Comparison of ENCODE assay signal across 8 mouse cellular contexts in genomic region chr8:123042974-123043625, GRCm38 (mm10). TPM values are rescaled to one million over a fixed set of nuclear protein-coding genes. Genes with fewer than 3 reads are reported as not detected.
A peak's percentile ranks its signal among the peaks of the same experiment; 100 is the strongest.
DNase-seq lines count a peak whose midpoint lies in the region; ATAC-seq and TF ChIP-seq lines count a peak whose summit lies in the region.

No protein-coding gene starts in this region.

- TF ChIP-seq CTCF in E14TG2a.4 (conservative IDR thresholded peaks at IDR 0.05; ENCODE audit: low read length): no peak
- no peak for TF ChIP-seq CTCF in forebrain, postnatal 0 days (IDR thresholded peaks at IDR 0.05; ENCODE audit: low read depth)

- H3K27ac ChIP-seq in heart, embryonic 11.5 days (ENCODE audit: low read depth, low read length): peak overlapping the region; percentile 99
- peak overlapping the region; percentile 97 for H3K27ac ChIP-seq in forebrain, postnatal 0 days (ENCODE audit: low read depth, low read length)
- H3K27ac ChIP-seq in macrophage: peak overlapping the region; percentile 75

- peaks cover 54% of the 10 kb centered on the region for H3K79me2 ChIP-seq in macrophage (ENCODE audit: inconsistent target)

- WGBS in heart, embryonic 11.5 days (ENCODE audit: insufficient replicate concordance): 15% methylated on average over 22 of the region's 22 CpGs
- WGBS in forebrain, postnatal 0 days: 23% methylated on average over 22 of the region's 22 CpGs
- WGBS in macrophage (ENCODE audit: missing documents): 9% methylated on average over 22 of the region's 22 CpGs

- ATAC-seq in heart, embryonic 11.5 days (replicated peaks; ENCODE audit: insufficient number of reproducible peaks, low FRiP score, low TSS enrichment): no peak
- ATAC-seq in forebrain, postnatal 0 days: no peak

- no peaks in the 10 kb centered on the region for H3K36me3 ChIP-seq in heart, embryonic 11.5 days (ENCODE audit: control insufficient read depth, insufficient read depth, low read length)
- H3K36me3 ChIP-seq in E14TG2a.4 (ENCODE audit: insufficient read depth, low read length) (peaks cover 26% of the 10 kb centered on the region), macrophage (ENCODE audit: inconsistent target) (no peaks in the 10 kb centered on the region)
- no peaks in the 10 kb centered on the region; the same call in 1 of the 2 replicates for H3K36me3 ChIP-seq in forebrain, postnatal 0 days (ENCODE audit: insufficient read depth)

- peak overlapping the region; percentile 100 for H3K4me3 ChIP-seq in heart, embryonic 11.5 days (ENCODE audit: low read depth, low read length)
- H3K4me3 ChIP-seq in E14TG2a.4 (replicated peaks; ENCODE audit: low read length) (peak overlapping the region; percentile 96), macrophage (ENCODE audit: inconsistent target) (peak overlapping the region; percentile 75)
- peak overlapping the region; percentile 99 for H3K4me3 ChIP-seq in forebrain, postnatal 0 days (ENCODE audit: low read depth, low read length)

- H3K4me2 ChIP-seq in heart, embryonic 11.5 days: peak overlapping the region; percentile 74
- H3K4me2 ChIP-seq in forebrain, postnatal 0 days (ENCODE audit: low read depth): peak overlapping the region; percentile 62

- no peaks in the 10 kb centered on the region for H3K27me3 ChIP-seq in heart, embryonic 11.5 days (ENCODE audit: control insufficient read depth, insufficient read depth, low read length)
- no peaks in the 10 kb centered on the region for H3K27me3 ChIP-seq in E14TG2a.4 (ENCODE audit: insufficient read depth, low read length)
- H3K27me3 ChIP-seq in forebrain, postnatal 0 days (ENCODE audit: insufficient read depth, low read length): no peaks in the 10 kb centered on the region

- H3K9me3 ChIP-seq in heart, embryonic 11.5 days (replicated peaks; ENCODE audit: control insufficient read depth, low read length): no peaks in the 10 kb centered on the region
- no peaks in the 10 kb centered on the region for H3K9me3 ChIP-seq in E14TG2a.4 (ENCODE audit: low read length)
- H3K9me3 ChIP-seq in forebrain, postnatal 0 days (ENCODE audit: low read length): no peaks in the 10 kb centered on the region

- intact Hi-C loops in left cerebral cortex, postnatal 10 days (cut with DNase I): loop anchor here (5.0 kb wide), 2 partner anchors 59 to 136 kb away; partner anchors contain the start of gene Rpl13
- intact Hi-C loops in gastrocnemius, postnatal 14 days (cut with DNase I; ENCODE audit: low total_unique reads): no loop called here

- H3K9ac ChIP-seq in heart, embryonic 11.5 days (ENCODE audit: low read depth, low read length): peak overlapping the region; percentile 89
- peak overlapping the region; percentile 87 for H3K9ac ChIP-seq in forebrain, postnatal 0 days

- peaks cover 23% of the 10 kb centered on the region for H3K4me1 ChIP-seq in heart, embryonic 11.5 days (ENCODE audit: control insufficient read depth, insufficient read depth, low read length)
- peaks cover 64% of the 10 kb centered on the region for H3K4me1 ChIP-seq in E14TG2a.4 (replicated peaks; ENCODE audit: low read depth, low read length)
- H3K4me1 ChIP-seq in forebrain, postnatal 0 days (ENCODE audit: insufficient read depth): peaks cover 22% of the 10 kb centered on the region

- no peak for DNase-seq in heart, adult 8-10 months (ENCODE audit: low spot score)
- DNase-seq in forebrain, postnatal 0 days: no peak
- DNase-seq in left cerebral cortex, postnatal 10 days (ENCODE audit: extremely low spot score in 1 of 2, low spot score in 2 of 2): no peak
- DNase-seq in gastrocnemius, postnatal 14 days: no peak
- DNase-seq in urinary bladder, postnatal 25 days (ENCODE audit: low spot score): no peak

RNA-seq across cellular contexts. Expression of gene Ankrd11, which starts 1.0 kb away (rescaled TPM):
- 49.5 and 51.3 TPM in 2 replicates for polyA plus RNA-seq in heart, embryonic 11.5 days (2014; fragmentation: Nextera tagmentation; extraction: Ambion mirVana)
- 10 to 100 TPM; 71.5 to 75.9 (median 75.2) TPM for total RNA-seq in heart, adult 8-10 months (2022)
- 88.7 and 103 TPM in 2 replicates for total RNA-seq in forebrain, postnatal 0 days (2014; rRNA removed)
- 69.4 and 73.5 TPM in 2 replicates for polyA plus RNA-seq in forebrain, postnatal 0 days (2015; fragmentation: Nextera tagmentation; extraction: Ambion mirVana)
- total RNA-seq in macrophage (2018; cell fraction: chromatin; rRNA removed): 100 to 1,000 TPM; 272 to 441 (median 315) TPM
- total RNA-seq in macrophage (2018; cell fraction: cytosol; rRNA removed): 10 to 100 TPM; 21.2 to 47.5 (median 32.8) TPM
- total RNA-seq in macrophage (2018; cell fraction: nucleus; rRNA removed): 100 to 1,000 TPM; 138 to 277 (median 182) TPM
- 32.7 to 46.6 TPM (median 36.7 TPM) in 3 replicates for polyA plus RNA-seq in macrophage (2018)
- total RNA-seq in left cerebral cortex, postnatal 10 days (2021): 100 to 1,000 TPM; 137 to 138 TPM
- 10 to 100 TPM; 40.2 to 43.2 TPM for total RNA-seq in gastrocnemius, postnatal 14 days (2021)

RNA-seq across cellular contexts. Expression of gene Spg7, which starts 19.6 kb away (rescaled TPM):
- 48.7 and 49.4 TPM in 2 replicates for polyA plus RNA-seq in heart, embryonic 11.5 days (2014; fragmentation: Nextera tagmentation; extraction: Ambion mirVana)
- 10 to 100 TPM; 86.9 to 99.5 (median 95.3) TPM for total RNA-seq in heart, adult 8-10 months (2022)
- 56.2 and 62.8 TPM in 2 replicates for total RNA-seq in forebrain, postnatal 0 days (2014; rRNA removed)
- 39.8 and 52.9 TPM in 2 replicates for polyA plus RNA-seq in forebrain, postnatal 0 days (2015; fragmentation: Nextera tagmentation; extraction: Ambion mirVana)
- total RNA-seq in macrophage (2018; cell fraction: chromatin; rRNA removed): 10 to 100 TPM; 19.5 to 65.7 (median 40.9) TPM
- total RNA-seq in macrophage (2018; cell fraction: cytosol; rRNA removed): 10 to 100 TPM; 21.8 to 31.2 (median 26.5) TPM
- total RNA-seq in macrophage (2018; cell fraction: nucleus; rRNA removed): 10 to 100 TPM; 19.3 to 56.6 (median 35.7) TPM
- 28.2 to 39.2 TPM (median 32.3 TPM) in 3 replicates for polyA plus RNA-seq in macrophage (2018)
- 10 to 100 TPM; 70.4 to 71.3 TPM for total RNA-seq in left cerebral cortex, postnatal 10 days (2021)
- 10 to 100 TPM; 49.0 to 59.2 TPM for total RNA-seq in gastrocnemius, postnatal 14 days (2021)

RNA-seq across cellular contexts. Expression of gene Rpl13, which starts 59.0 kb away (rescaled TPM):
- 1,217 and 1,331 TPM in 2 replicates for polyA plus RNA-seq in heart, embryonic 11.5 days (2014; fragmentation: Nextera tagmentation; extraction: Ambion mirVana)
- 100 to 1,000 TPM; 402 to 462 (median 427) TPM for total RNA-seq in heart, adult 8-10 months (2022)
- total RNA-seq in forebrain, postnatal 0 days (2014; rRNA removed): 2,315 and 2,714 TPM in 2 replicates
- 944 and 1,242 TPM in 2 replicates for polyA plus RNA-seq in forebrain, postnatal 0 days (2015; fragmentation: Nextera tagmentation; extraction: Ambion mirVana)
- total RNA-seq in macrophage (2018; cell fraction: chromatin; rRNA removed): 100 to 1,000 TPM in 3 of 26 experiments, 10 to 100 TPM in 23; 28.1 to 251 (median 70.8) TPM
- 1,000 to 10,000 TPM in 7 of 26 experiments, 100 to 1,000 TPM in 19; 492 to 1,142 (median 755) TPM for total RNA-seq in macrophage (2018; cell fraction: cytosol; rRNA removed)
- total RNA-seq in macrophage (2018; cell fraction: nucleus; rRNA removed): 100 to 1,000 TPM in 21 of 26 experiments, 10 to 100 TPM in 5; 71.4 to 227 (median 119) TPM
- polyA plus RNA-seq in macrophage (2018): 513 to 1,298 TPM (median 1,102 TPM) in 3 replicates
- 100 to 1,000 TPM; 451 to 456 TPM for total RNA-seq in left cerebral cortex, postnatal 10 days (2021)
- total RNA-seq in gastrocnemius, postnatal 14 days (2021): 100 to 1,000 TPM; 517 to 627 TPM
